Mouse (Mus musculus) testis, adult 2 months (tissue): Measurements from ENCODE around the gene Bri3.

ENCODE experiments used
- CTCF ChIP-seq: fragments of 200-500 bp; IDR thresholded peaks from 2 replicates; pipeline ENCODE4 v1.5.1; 2012; ENCODE audit warnings: low read depth, mild to moderate bottlenecking, inconsistent platforms, low read length, moderate library complexity; ENCODE audit not compliant: control insufficient read depth, insufficient read depth, insufficient replicate concordance
- POLR2A ChIP-seq: fragments of 200-500 bp; IDR thresholded peaks from 2 replicates; pipeline ENCODE4 v1.6.1; 2012; ENCODE audit warnings: low read depth, mild to moderate bottlenecking, inconsistent platforms, low read length, moderate library complexity; ENCODE audit not compliant: control insufficient read depth

- TF ChIP-seq CTCF (no peak), POLR2A (no peak)
These were observed 48.7 kb upstream of the Bri3 start for GRCm38 (mm10) chr5:144195567-144195966.
